Mouse (Mus musculus) thymus, postnatal 14 days (tissue): ENCODE data around the gene Wrap53.
"Not testable (repeated sequence)": the region's sequence is repeated elsewhere in the genome, so short reads cannot be mapped to it uniquely, and the experiment has no call there.

Experiments
- DNase-seq: peaks from one replicate; pipeline ENCODE4 v3.0.0; 2021

The Wrap53 gene

GRCm38 (mm10) chr11:69560896-69561854 lies 18.9 kb downstream of the Wrap53 start:
- DNase-seq, result no peak

GRCm38 (mm10) chr11:69559851-69560765 lies 19.9 kb downstream of the Wrap53 start, which contains the start of gene Efnb3:
TSS of gene Efnb3 (minus strand) at chr11:69560205.
- DNase-seq, result no peak

DNA sequence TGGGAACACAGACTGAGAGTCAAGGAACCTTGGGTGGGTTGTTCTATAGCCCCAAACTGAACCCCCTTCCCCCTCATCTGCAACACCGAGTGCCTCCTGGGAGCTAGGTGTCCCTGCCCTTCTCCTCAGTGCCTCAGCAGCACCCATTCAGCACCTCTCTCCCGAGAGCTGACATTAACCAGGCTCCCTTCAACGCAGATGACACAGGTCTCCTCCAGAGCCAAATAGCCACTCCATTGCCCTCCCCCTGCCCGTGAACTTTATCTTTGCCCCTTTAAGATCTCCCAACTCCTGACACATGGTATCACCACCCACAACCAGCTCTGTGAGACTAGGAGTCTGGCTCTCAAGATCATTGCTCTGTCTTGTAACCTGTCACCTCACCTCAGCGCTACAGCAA lies 20.9 kb downstream of the Wrap53 start:
- DNase-seq, result no peak

- DNase-seq, result no peak
Observed at GRCm38 (mm10) chr11:69558756-69559155, 21.3 kb downstream of the Wrap53 start.

DNA sequence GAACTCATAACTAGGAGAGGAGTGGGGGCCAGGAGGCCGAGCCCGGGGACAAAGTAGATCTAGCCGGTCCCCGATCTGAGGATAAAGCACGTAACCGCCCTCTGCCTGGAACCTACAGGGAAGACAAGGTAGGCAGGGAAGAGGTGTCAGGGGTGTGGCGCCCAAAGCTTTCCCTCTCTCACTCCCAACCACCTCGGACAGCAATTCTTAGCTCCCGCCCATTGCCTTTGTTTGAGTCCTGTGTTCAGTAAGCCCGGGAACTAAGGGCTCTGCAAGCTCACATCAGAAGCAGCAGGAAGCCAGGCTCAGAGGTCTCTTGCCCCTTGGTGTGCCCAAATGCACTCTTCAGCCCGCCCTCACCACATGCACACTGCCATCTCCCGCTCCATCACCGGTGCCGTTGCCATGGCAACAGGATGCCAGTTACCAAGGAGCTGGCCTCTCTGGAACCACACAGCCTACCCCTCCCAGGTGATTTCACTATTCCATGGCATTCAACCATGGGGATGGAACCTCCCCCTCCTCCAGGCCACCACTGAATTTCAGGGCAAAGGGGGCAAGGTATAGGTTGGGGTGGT lies 22.6 kb downstream of the Wrap53 start:
- no peak for DNase-seq

- no peak for DNase-seq
Observed at GRCm38 (mm10) chr11:69554539-69555140, 25.4 kb downstream of the Wrap53 start.

DNA sequence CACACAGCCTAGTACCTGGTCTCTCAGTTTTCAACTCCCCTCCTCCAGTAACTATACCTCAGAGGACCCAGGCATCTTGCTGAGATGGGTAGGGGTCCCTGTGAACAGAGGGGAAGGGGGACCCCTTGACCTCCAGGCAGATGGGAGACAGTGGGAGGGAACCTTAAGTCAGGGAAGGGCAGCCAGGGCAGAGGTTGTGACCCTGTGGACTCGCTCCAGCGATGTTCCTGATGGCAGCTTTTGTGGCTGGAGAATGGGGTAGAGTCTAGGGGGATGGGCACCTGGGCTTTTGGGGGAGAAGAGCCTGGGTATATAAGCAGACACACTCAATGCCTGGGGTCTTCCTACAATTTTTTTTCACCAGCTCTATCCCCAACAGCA lies 26.7 kb downstream of the Wrap53 start:
- DNase-seq, result no peak

DNA sequence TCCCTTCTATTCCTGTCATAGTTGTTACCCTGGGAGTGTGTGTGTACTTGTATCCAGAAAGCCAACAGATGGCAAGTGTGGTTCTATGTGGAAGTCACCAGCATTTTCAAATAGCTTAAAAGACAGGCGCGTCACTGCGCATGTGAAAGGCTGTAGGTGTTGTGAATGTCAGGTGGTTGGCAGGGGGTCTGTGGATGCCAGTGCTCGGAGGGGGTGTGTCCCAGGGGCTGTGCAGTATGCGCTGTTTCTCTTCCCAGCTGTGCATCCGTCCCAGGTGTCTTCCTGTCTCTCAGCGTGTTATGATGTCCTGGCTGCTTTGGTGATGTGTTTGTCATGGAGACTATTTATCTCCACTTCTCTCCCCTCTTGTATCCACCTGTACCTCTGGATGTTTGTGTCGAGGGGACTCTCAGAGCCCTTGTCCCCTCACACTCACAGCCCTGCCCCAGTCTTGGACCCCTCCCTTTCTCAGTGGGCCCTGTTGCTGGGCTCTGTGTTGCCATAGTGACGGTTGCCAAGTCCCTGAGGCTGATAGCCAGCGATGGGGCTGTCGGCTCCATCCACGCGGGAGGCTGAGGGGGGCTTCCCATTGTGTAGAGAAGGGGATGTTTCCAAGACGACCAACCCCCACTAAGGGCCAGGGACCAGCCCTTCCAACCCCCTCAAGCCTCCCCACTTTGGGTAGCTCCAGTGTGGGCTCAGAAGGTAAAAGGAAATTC lies 27.3 kb downstream of the Wrap53 start:
- DNase-seq, result peak; percentile 69

- DNase-seq, result no peak
Observed at GRCm38 (mm10) chr11:69551310-69551709, 28.7 kb downstream of the Wrap53 start.

DNA sequence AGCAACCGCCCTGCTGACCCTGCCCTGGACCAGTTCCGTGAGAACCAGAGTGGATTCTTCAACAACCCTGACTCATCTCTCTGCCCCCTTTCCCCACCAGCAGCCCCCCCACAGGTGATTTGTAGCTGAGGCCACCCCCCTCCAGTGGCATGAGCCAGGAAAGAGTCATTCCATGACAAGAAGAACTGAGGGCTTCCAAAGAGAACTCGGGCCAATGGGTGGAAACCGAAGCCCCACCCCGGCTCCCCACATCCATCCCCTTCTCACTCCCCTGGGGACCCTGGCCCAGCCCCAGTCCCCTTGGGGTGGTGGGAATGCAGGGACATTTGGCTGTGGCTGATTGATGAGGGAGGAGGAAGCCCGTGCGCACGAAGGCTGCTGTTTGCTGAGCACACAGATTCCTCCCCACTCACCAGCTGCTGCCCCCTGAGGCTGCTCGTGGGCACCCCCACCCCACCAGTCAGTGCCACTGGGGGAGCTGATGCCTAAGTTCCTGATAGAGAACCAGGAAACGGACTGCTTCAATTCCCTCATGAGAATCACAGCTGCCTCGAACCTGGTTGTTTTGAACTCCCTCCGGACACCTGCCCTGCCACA lies 30.9 kb downstream of the Wrap53 start, which contains the start of gene Dnah2:
Gene Dnah2 (minus strand): TSS at position 51 of the 597 bp plus-strand sequence.
- DNase-seq, result no peak

GRCm38 (mm10) chr11:69547071-69547470 lies 33.0 kb downstream of the Wrap53 start:
- DNase-seq, result peak; percentile 70

DNA sequence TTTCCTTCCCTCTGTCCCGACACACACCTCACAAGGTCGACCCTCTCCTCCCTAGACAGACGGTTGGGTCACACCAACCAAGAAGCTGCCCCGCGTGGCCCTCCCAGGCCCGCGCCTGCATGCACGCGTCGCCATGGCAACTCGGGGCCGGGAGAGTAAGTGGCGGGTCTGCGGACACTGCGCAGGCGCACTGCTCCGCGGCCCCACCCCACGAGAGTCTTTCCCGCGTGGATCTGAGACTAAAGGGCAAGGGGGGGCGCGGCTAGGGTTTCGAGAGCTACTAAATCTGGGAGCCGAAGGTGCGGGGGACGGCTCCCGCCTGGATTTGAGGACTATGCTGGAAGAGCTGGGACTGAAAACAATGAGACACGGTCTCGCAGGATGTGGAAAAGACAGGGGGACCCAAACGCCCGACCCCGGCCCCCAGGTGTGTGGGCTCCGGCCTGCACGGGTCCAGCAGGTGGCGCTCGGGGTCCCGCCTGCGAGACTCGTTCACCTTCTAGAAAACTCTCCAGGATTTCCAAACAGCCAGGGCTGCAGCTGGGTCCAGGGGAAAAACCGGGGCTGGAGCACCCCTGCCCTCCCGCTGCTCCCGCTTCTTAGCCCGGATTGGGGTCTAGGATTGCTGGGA lies 33.5 kb downstream of the Wrap53 start:
- DNase-seq, result peak; percentile 88

- no peak for DNase-seq
Observed at GRCm38 (mm10) chr11:69545957-69546356, 34.1 kb downstream of the Wrap53 start.

GRCm38 (mm10) chr11:69543598-69543997 lies 36.5 kb downstream of the Wrap53 start:
- DNase-seq, result no peak

GRCm38 (mm10) chr11:69541741-69542140 lies 38.3 kb downstream of the Wrap53 start:
- not testable (repeated sequence) for DNase-seq

GRCm38 (mm10) chr11:69540700-69541099 lies 39.4 kb downstream of the Wrap53 start:
- DNase-seq, result no peak

DNA sequence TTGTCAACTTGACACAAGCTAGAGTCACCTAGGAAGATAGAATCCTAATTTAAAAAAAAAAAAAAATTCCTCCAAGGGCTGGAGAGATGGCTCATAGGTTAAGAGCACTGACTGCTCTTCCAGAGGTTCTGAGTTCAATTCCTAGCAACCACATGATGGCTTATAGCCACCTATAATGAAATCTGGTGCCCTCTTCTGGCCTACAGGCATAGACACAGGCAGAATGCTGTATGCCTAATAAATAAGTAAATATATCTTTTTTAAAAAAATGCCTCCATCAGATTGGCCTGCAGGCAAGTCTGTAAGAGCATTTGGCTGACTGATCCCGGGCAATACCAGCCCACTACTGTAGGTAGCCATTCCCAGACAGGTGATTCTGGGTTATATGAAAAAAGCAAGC lies 45.1 kb downstream of the Wrap53 start:
- DNase-seq, result no peak

GRCm38 (mm10) chr11:69532480-69533150 lies 47.4 kb downstream of the Wrap53 start:
- DNase-seq, result no peak

DNA sequence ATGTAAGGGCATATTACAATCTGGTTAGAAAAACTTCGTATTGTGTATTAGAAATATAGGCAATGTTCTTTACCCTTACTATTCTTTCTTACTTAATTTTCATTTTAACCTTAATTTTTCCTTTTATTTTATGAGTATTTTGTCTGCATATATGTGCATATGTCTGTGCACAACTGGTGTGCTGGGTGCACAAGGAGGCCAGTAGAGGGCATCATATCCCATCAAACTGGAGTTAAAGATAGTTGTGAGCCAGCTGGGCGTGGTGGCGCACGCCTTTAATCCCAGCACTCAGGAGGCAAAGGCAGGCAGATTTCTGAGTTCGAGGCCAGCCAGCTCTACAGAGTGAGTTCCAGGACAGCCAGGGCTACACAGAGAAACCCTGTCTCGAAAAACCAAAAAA lies 49.3 kb downstream of the Wrap53 start:
- DNase-seq, result not testable (repeated sequence)

DNA sequence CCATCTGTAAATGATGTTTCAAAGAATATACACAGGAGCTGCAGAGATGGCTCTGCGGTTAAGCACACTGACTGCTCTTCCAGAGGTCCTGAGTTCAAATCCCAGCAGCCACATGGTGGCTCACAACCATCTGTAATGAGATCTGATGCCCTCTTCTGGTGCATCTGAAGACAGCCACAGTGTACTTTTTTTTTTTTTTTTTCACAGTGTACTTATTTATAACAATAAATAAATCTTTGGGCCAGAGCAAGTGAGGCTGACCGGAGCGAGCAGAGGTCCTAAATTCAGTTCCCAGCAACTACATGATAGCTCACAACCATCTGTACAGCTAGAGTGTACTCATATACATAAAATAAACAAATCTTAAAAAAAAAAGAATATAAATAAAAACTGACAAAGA lies 49.8 kb downstream of the Wrap53 start:
- DNase-seq, result not testable (repeated sequence)
